Mouse (Mus musculus) erythroblast, embryonic 14.5 days (primary cell): Measurements from ENCODE around the gene Gm13420.
"Not testable (repeated sequence)": the region's sequence is repeated elsewhere in the genome, so short reads cannot be mapped to it uniquely, and the experiment has no call there.

ENCODE experiments used
- GATA1 ChIP-seq: IDR thresholded peaks from 2 replicates; pipeline ENCODE4 v1.6.1; 2012; ENCODE audit warnings: low read length, inconsistent platforms, mixed read lengths
- TAL1 ChIP-seq: IDR thresholded peaks from 3 replicates; pipeline ENCODE4 v1.6.1; 2012; ENCODE audit warnings: low read length, inconsistent platforms, mixed read lengths

- TF ChIP-seq TAL1, GATA1: not testable (repeated sequence)
Measured at GRCm38 (mm10) chr2:29708209-29708608, 43.3 kb downstream of the Gm13420 start.
